ENCODE assay signal across 7 mouse cellular contexts in the genomic region with DNA sequence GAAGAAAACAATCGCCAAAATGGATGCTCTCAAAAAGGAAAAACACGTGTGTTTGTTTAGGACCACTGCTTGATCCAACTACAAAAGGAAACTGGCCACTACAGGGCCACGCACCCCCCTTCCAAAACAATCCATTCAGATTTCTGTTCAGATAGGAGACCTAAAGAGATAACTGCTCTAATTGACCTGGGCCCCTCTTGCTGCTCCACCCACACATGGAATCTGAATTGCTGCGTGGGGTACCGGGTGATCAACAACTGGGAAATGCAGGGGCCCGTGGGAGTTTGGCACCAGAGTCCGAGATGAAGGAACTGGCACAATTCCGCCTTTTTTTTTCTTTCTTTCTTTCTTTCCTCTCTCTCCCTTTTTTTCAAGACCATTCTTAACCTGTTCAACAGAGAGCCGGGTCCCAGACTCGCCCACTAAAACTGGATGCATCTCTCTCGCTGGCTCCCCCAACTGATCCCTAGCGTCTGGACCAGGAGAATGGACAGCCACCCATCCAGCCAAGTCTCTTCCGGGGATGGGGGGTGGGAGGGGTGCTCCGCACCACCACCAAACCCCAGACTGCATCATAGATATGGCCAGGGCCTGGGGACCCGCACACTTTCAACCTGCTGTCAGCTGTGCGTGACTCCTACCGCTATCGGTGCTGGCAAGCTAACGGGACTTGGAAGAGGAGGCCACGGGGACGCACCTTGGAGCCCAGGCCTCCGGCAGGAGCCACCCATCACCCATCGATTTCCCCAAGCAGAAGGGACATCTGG. TPM values are rescaled to one million over a fixed set of nuclear protein-coding genes. Genes with fewer than 3 reads are reported as not detected.
A peak's percentile ranks its signal among the peaks of the same experiment; 100 is the strongest.
DNase-seq lines count a peak whose midpoint lies in the region; ATAC-seq and TF ChIP-seq lines count a peak whose summit lies in the region.

No protein-coding gene starts in this region.

- peak overlapping the region; percentile 88 for H3K4me2 ChIP-seq in embryonic facial prominence, embryonic 11.5 days (ENCODE audit: low read depth, low read length)
- H3K4me2 ChIP-seq in hindbrain, embryonic 14.5 days (replicated peaks): peak overlapping the region; percentile 97
- peak overlapping the region; percentile 96 for H3K4me2 ChIP-seq in midbrain, embryonic 16.5 days (ENCODE audit: low read length)

- DNase-seq in liver, adult 2 months (ENCODE audit: extremely low read depth, low read depth, low spot score): no peak
- no peak for DNase-seq in liver
- no peak for DNase-seq in embryonic facial prominence, embryonic 11.5 days (ENCODE audit: low spot score)
- no peak for DNase-seq in hindbrain, embryonic 14.5 days (ENCODE audit: low spot score)
- DNase-seq in left cerebral cortex, adult 9 months (ENCODE audit: low spot score in 2 of 2): no peak
- no peak for DNase-seq in thymus, postnatal 14 days

- peaks cover 38% of the 10 kb centered on the region for H3K27me3 ChIP-seq in liver, adult 2 months (ENCODE audit: control insufficient read depth, insufficient read depth, low read length)
- H3K27me3 ChIP-seq in embryonic facial prominence, embryonic 11.5 days (ENCODE audit: control insufficient read depth, insufficient read depth, low read length): peaks cover 17% of the 10 kb centered on the region
- H3K27me3 ChIP-seq in hindbrain, embryonic 14.5 days (ENCODE audit: control insufficient read depth, insufficient read depth, low read length): peaks cover 78% of the 10 kb centered on the region
- peaks cover 27% of the 10 kb centered on the region for H3K27me3 ChIP-seq in midbrain, embryonic 16.5 days (ENCODE audit: control insufficient read depth, insufficient read depth, low read depth, low read length)

- H3K4me1 ChIP-seq in liver, adult 2 months (ENCODE audit: control insufficient read depth, insufficient read depth, low read length): peaks cover 14% of the 10 kb centered on the region; the same call in 1 of the 2 replicates
- H3K4me1 ChIP-seq in embryonic facial prominence, embryonic 11.5 days (ENCODE audit: control insufficient read depth, insufficient read depth, low read length): no peaks in the 10 kb centered on the region; the same call in 1 of the 2 replicates
- H3K4me1 ChIP-seq in hindbrain, embryonic 14.5 days (replicated peaks; ENCODE audit: control insufficient read depth, insufficient read depth, low read length): peaks cover 14% of the 10 kb centered on the region; the same call in 1 of the 2 replicates
- peaks cover 28% of the 10 kb centered on the region for H3K4me1 ChIP-seq in midbrain, embryonic 16.5 days (ENCODE audit: control insufficient read depth, insufficient read depth, low read length)

- no peak overlapping the region for H3K27ac ChIP-seq in liver, adult 2 months (replicated peaks; ENCODE audit: insufficient read depth, low read depth, low read length)
- H3K27ac ChIP-seq in embryonic facial prominence, embryonic 11.5 days (replicated peaks; ENCODE audit: low read depth, low read length): no peak overlapping the region
- H3K27ac ChIP-seq in hindbrain, embryonic 14.5 days: no peak overlapping the region
- H3K27ac ChIP-seq in midbrain, embryonic 16.5 days (ENCODE audit: low read length): no peak overlapping the region

- no peak overlapping the region for H3K9ac ChIP-seq in liver, adult 2 months (ENCODE audit: low read depth, low read length)
- H3K9ac ChIP-seq in embryonic facial prominence, embryonic 11.5 days (replicated peaks; ENCODE audit: low read length): peak overlapping the region; percentile 84
- no peak overlapping the region for H3K9ac ChIP-seq in hindbrain, embryonic 14.5 days
- H3K9ac ChIP-seq in midbrain, embryonic 16.5 days (ENCODE audit: low read depth, low read length): no peak overlapping the region

- TF ChIP-seq CTCF in liver, adult 2 months (IDR thresholded peaks at IDR 0.05; ENCODE audit: low read depth, low read length): no peak

- ATAC-seq in embryonic facial prominence, embryonic 11.5 days (replicated peaks; ENCODE audit: insufficient number of reproducible peaks, low FRiP score, low TSS enrichment, low read depth): no peak
- ATAC-seq in hindbrain, embryonic 14.5 days (ENCODE audit: low FRiP score): no peak
- no peak for ATAC-seq in midbrain, embryonic 16.5 days

- H3K4me3 ChIP-seq in liver, adult 2 months (ENCODE audit: insufficient read depth, low read depth, low read length): peak overlapping the region; percentile 85; the same call in 1 of the 2 replicates
- peak overlapping the region; percentile 76 for H3K4me3 ChIP-seq in embryonic facial prominence, embryonic 11.5 days (ENCODE audit: low read depth, low read length)
- H3K4me3 ChIP-seq in hindbrain, embryonic 14.5 days (replicated peaks; ENCODE audit: low read length): peak overlapping the region; percentile 65
- H3K4me3 ChIP-seq in midbrain, embryonic 16.5 days (ENCODE audit: low read depth, low read length): peak overlapping the region; percentile 62

- 15% methylated on average over 23 of the region's 23 CpGs for WGBS in liver, adult 2 months
- under 1% methylated on average over 23 of the region's 23 CpGs for WGBS in embryonic facial prominence, embryonic 11.5 days
- 1% methylated on average over 23 of the region's 23 CpGs for WGBS in hindbrain, embryonic 14.5 days
- 2% methylated on average over 23 of the region's 23 CpGs for WGBS in midbrain, embryonic 16.5 days

- H3K36me3 ChIP-seq in liver, adult 2 months (ENCODE audit: control insufficient read depth, insufficient read depth, low read length): no peaks in the 10 kb centered on the region
- H3K36me3 ChIP-seq in embryonic facial prominence, embryonic 11.5 days (replicated peaks; ENCODE audit: control insufficient read depth, insufficient read depth, low read depth, low read length): no peaks in the 10 kb centered on the region
- H3K36me3 ChIP-seq in hindbrain, embryonic 14.5 days (replicated peaks; ENCODE audit: control insufficient read depth, insufficient read depth): no peaks in the 10 kb centered on the region
- H3K36me3 ChIP-seq in midbrain, embryonic 16.5 days (ENCODE audit: control insufficient read depth, insufficient read depth, low read length): no peaks in the 10 kb centered on the region

- TF ChIP-seq POLR2A in liver, adult 2 months (IDR thresholded peaks at IDR 0.05; ENCODE audit: extremely low read depth, insufficient read depth, low read length): no peak

- H3K9me3 ChIP-seq in embryonic facial prominence, embryonic 11.5 days (replicated peaks; ENCODE audit: control insufficient read depth, low read length): no peaks in the 10 kb centered on the region
- no peaks in the 10 kb centered on the region for H3K9me3 ChIP-seq in hindbrain, embryonic 14.5 days (ENCODE audit: control insufficient read depth, low read length)
- H3K9me3 ChIP-seq in midbrain, embryonic 16.5 days (replicated peaks; ENCODE audit: control insufficient read depth, low read length, poor library complexity, severe bottlenecking): no peaks in the 10 kb centered on the region

- no peaks in the 10 kb centered on the region for H3K79me2 ChIP-seq in liver, adult 2 months (ENCODE audit: control insufficient read depth, insufficient read depth, low read length)

RNA-seq across cellular contexts. Expression of a gene that starts 43.2 kb away (rescaled TPM):
- 4.2 and 4.9 TPM in 2 replicates for total RNA-seq in liver, adult 2 months (2014; rRNA removed)
- 2.3 and 2.7 TPM in 2 replicates for polyA plus RNA-seq in liver, adult 2 months (2012; rRNA removed)
- 32.1 and 33.2 TPM in 2 replicates for polyA plus RNA-seq in embryonic facial prominence, embryonic 11.5 days (2014; fragmentation: Nextera tagmentation; extraction: Ambion mirVana)
- polyA plus RNA-seq in hindbrain, embryonic 14.5 days (2014; fragmentation: Nextera tagmentation; extraction: Ambion mirVana): 26.1 and 26.2 TPM in 2 replicates
- polyA plus RNA-seq in midbrain, embryonic 16.5 days (2015; fragmentation: Nextera tagmentation; extraction: Ambion mirVana): 20.6 and 21.8 TPM in 2 replicates
